ENCODE assay signal across 9 mouse cellular contexts in the genomic region with DNA sequence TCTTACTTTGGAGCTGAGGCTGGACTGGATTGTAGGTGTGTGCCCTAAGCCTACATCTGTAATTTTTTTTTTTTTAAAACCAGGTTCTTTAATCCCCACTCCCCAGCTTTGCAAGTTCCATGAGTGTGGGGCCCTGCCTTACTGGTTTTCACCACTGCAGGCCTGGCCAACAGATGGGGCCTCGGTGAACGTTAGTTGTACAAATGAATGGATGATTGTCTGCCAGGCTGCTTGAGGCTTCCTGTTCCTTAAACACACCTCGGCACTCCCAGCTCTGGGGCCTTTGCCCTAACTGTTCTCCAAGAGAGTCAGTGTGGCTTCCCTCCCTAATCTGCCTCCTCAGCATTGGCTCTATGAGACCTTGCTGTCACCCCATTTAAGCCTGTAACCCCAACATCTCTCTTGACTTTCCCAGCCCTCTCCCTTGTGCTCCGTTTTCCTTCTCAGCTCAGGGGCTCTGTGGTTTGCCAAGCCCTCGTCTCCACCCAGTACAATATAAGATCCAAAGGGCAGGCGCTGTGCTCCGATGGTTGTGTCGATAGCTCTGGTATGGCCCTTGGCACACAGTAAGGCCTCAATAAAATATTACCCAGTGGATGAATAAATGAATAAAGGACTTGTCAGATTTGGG. TPM values are rescaled to one million over a fixed set of nuclear protein-coding genes. Genes with fewer than 3 reads are reported as not detected.
A peak's percentile ranks its signal among the peaks of the same experiment; 100 is the strongest.
DNase-seq lines count a peak whose midpoint lies in the region; ATAC-seq and TF ChIP-seq lines count a peak whose summit lies in the region.
"Had no signal": no experiment of that assay in that cellular context is flagged by ENCODE, and none has a peak within 500 bp of the region (broad histone marks: within the 10 kb centered on the region; RNA-seq: fewer than 3 reads in every experiment).

No protein-coding gene starts in this region.

- H3K9ac ChIP-seq in forebrain, embryonic 14.5 days (ENCODE audit: low read length) = peak overlapping the region; percentile 38

- no peaks in the 10 kb centered on the region for H3K9me3 ChIP-seq in forebrain, embryonic 14.5 days (replicated peaks; ENCODE audit: control insufficient read depth, low read length)
- no peaks in the 10 kb centered on the region for H3K9me3 ChIP-seq in limb, embryonic 10.5 days (replicated peaks)

- no peaks in the 10 kb centered on the region for H3K36me3 ChIP-seq in forebrain, embryonic 14.5 days (ENCODE audit: control insufficient read depth, insufficient read depth, low read length)
- no peaks in the 10 kb centered on the region for H3K36me3 ChIP-seq in limb, embryonic 10.5 days

- H3K4me2 ChIP-seq in forebrain, embryonic 14.5 days (ENCODE audit: low read length) = peak overlapping the region; percentile 81

- no peaks in the 10 kb centered on the region for H3K27me3 ChIP-seq in forebrain, embryonic 14.5 days (replicated peaks; ENCODE audit: control insufficient read depth, insufficient read depth, low read length)
- no peaks in the 10 kb centered on the region for H3K27me3 ChIP-seq in limb, embryonic 10.5 days (ENCODE audit: low read depth, poor library complexity, severe bottlenecking)

- H3K27ac ChIP-seq in forebrain, embryonic 14.5 days (ENCODE audit: low read depth, low read length) = no peak overlapping the region
- peak overlapping the region; percentile 73 for H3K27ac ChIP-seq in limb, embryonic 10.5 days
- H3K27ac ChIP-seq in olfactory bulb, adult 2 months (ENCODE audit: insufficient read depth, low read depth, low read length) = no peak overlapping the region

- no peak overlapping the region for H3K4me3 ChIP-seq in forebrain, embryonic 14.5 days (ENCODE audit: low read depth, low read length)
- peak overlapping the region; percentile 65; the same call in 1 of the 2 replicates for H3K4me3 ChIP-seq in limb, embryonic 10.5 days
- H3K4me3 ChIP-seq in olfactory bulb, adult 2 months (ENCODE audit: insufficient read depth, low read depth, low read length) = peak overlapping the region; percentile 15; the same call in 1 of the 2 replicates

- no peak for TF ChIP-seq POLR2A in olfactory bulb, adult 2 months (IDR thresholded peaks at IDR 0.05; ENCODE audit: insufficient read depth, low read depth, low read length)

- WGBS in forebrain, embryonic 14.5 days = 46% methylated on average over 8 of the region's 8 CpGs
- WGBS in limb, embryonic 10.5 days = 65% methylated on average over 8 of the region's 8 CpGs
- WGBS in olfactory bulb, adult 2 months = 41% methylated on average over 8 of the region's 8 CpGs

- DNase-seq in kidney, adult 18-20 months = peak; percentile 48
- no peak for DNase-seq in kidney, postnatal 10 days
- DNase-seq in forebrain, embryonic 14.5 days (ENCODE audit: low spot score) = peak; percentile 25
- no peak for DNase-seq in limb, embryonic 10.5 days (ENCODE audit: low spot score)
- no peak for DNase-seq in thymus, postnatal 14 days
- no peak for DNase-seq in right cerebral cortex, postnatal 4 days
- DNase-seq: heart, postnatal 10 days had no signal

- H3K4me1 ChIP-seq in forebrain, embryonic 14.5 days (ENCODE audit: control insufficient read depth, insufficient read depth, low read length) = peaks cover 49% of the 10 kb centered on the region
- peaks cover 56% of the 10 kb centered on the region for H3K4me1 ChIP-seq in limb, embryonic 10.5 days
- peaks cover 49% of the 10 kb centered on the region for H3K4me1 ChIP-seq in olfactory bulb, adult 2 months (ENCODE audit: control insufficient read depth, insufficient read depth, low read length)

- no peak for TF ChIP-seq CTCF in olfactory bulb, adult 2 months (IDR thresholded peaks at IDR 0.05; ENCODE audit: insufficient read depth, low read depth, low read length)

- ATAC-seq in forebrain, embryonic 14.5 days = no peak
- ATAC-seq in granulocyte monocyte progenitor cell, adult 5-6 weeks (replicated peaks; ENCODE audit: poor library complexity, severe bottlenecking) = no peak

RNA-seq across cellular contexts. Expression of a gene that starts 4.2 kb away (rescaled TPM):
- polyA plus RNA-seq in forebrain, embryonic 14.5 days (2014; fragmentation: Nextera tagmentation; extraction: Ambion mirVana) = 7.8 and 9.0 TPM in 2 replicates
- 12.7 and 17.5 TPM in 2 replicates for polyA plus RNA-seq in limb, embryonic 10.5 days (2016; fragmentation: Nextera tagmentation; extraction: Ambion mirVana)
- polyA plus RNA-seq in olfactory bulb, adult 2 months (2012; ENCODE audit: insufficient read depth, insufficient read length, low replicate concordance, missing spikeins) = not detected in 2 replicates
- 7.6 and 14.1 TPM in 2 replicates for total RNA-seq in granulocyte monocyte progenitor cell, adult 5-6 weeks (2014; fragmentation: Nextera tagmentation)
- 4.4 and 6.1 TPM in 2 replicates for total RNA-seq in granulocyte monocyte progenitor cell, adult 5-6 weeks (2017)

RNA-seq across cellular contexts. Expression of a gene that starts 30.5 kb away (rescaled TPM):
- polyA plus RNA-seq in forebrain, embryonic 14.5 days (2014; fragmentation: Nextera tagmentation; extraction: Ambion mirVana) = 32.6 and 39.3 TPM in 2 replicates
- polyA plus RNA-seq in limb, embryonic 10.5 days (2016; fragmentation: Nextera tagmentation; extraction: Ambion mirVana) = 53.7 and 59.8 TPM in 2 replicates
- not detected in 2 replicates for polyA plus RNA-seq in olfactory bulb, adult 2 months (2012; ENCODE audit: insufficient read depth, insufficient read length, low replicate concordance, missing spikeins)
- 21.0 and 25.0 TPM in 2 replicates for total RNA-seq in granulocyte monocyte progenitor cell, adult 5-6 weeks (2014; fragmentation: Nextera tagmentation)
- 5.9 and 6.3 TPM in 2 replicates for total RNA-seq in granulocyte monocyte progenitor cell, adult 5-6 weeks (2017)

RNA-seq across cellular contexts. Expression of a gene that starts 36.1 kb away (rescaled TPM):
- 5.2 and 5.9 TPM in 2 replicates for polyA plus RNA-seq in forebrain, embryonic 14.5 days (2014; fragmentation: Nextera tagmentation; extraction: Ambion mirVana)
- 3.6 and 4.5 TPM in 2 replicates for polyA plus RNA-seq in limb, embryonic 10.5 days (2016; fragmentation: Nextera tagmentation; extraction: Ambion mirVana)
- polyA plus RNA-seq in olfactory bulb, adult 2 months (2012; ENCODE audit: insufficient read depth, insufficient read length, low replicate concordance, missing spikeins) = not detected in 2 replicates
- 14.7 and 28.8 TPM in 2 replicates for total RNA-seq in granulocyte monocyte progenitor cell, adult 5-6 weeks (2014; fragmentation: Nextera tagmentation)
- 9.3 and 14.4 TPM in 2 replicates for total RNA-seq in granulocyte monocyte progenitor cell, adult 5-6 weeks (2017)

Comparison
In these comparisons a context has a peak if more than half of its experiments do, and no peak if none do; other contexts are left out.
1. DNase-seq: peak in kidney, adult 18-20 months (single experiment) and forebrain, embryonic 14.5 days (single experiment); none in kidney, postnatal 10 days (single experiment), limb, embryonic 10.5 days (single experiment), thymus, postnatal 14 days (single experiment) and right cerebral cortex, postnatal 4 days (single experiment).